Mouse (Mus musculus) heart, embryonic 15.5 days (tissue): ENCODE results near the gene Rasa2. TPM values are rescaled to one million over a fixed set of nuclear protein-coding genes. Genes with fewer than 3 reads are reported as not detected.
"Not testable (repeated sequence)": the region's sequence is repeated elsewhere in the genome, so short reads cannot be mapped to it uniquely, and the experiment has no call there.

Source experiments
- ATAC-seq: fragments of 200-750 bp; cut with Nextera tagmentation; replicated peaks from 2 replicates; pipeline ENCODE4 v1.8.0; 2017; ENCODE audit warnings: low read depth, moderate TSS enrichment; ENCODE audit not compliant: insufficient number of reproducible peaks, insufficient read depth, low FRiP score
- H3K27ac ChIP-seq: fragments of 300-500 bp; sonication (generic); 2 replicates; pipeline ENCODE4 v1.5.1; 2015; ENCODE audit warnings: mild to moderate bottlenecking, inconsistent platforms
- H3K27me3 ChIP-seq: fragments of 300-500 bp; sonication (generic); 2 replicates; pipeline ENCODE4 v1.6.1; 2015; ENCODE audit warnings: inconsistent platforms
- H3K36me3 ChIP-seq: fragments of 300-500 bp; sonication (generic); 2 replicates; pipeline ENCODE4 v1.6.1; 2015; ENCODE audit warnings: mild to moderate bottlenecking, inconsistent platforms
- H3K4me1 ChIP-seq: fragments of 300-500 bp; sonication (generic); replicated peaks from 2 replicates; pipeline ENCODE4 v1.6.1; 2015; ENCODE audit warnings: inconsistent platforms
- H3K4me2 ChIP-seq: fragments of 300-500 bp; sonication (generic); 2 replicates; pipeline ENCODE4 v1.6.1; 2015; ENCODE audit warnings: inconsistent platforms, mild to moderate bottlenecking, moderate library complexity
- H3K4me3 ChIP-seq: fragments of 300-500 bp; sonication (generic); 2 replicates; pipeline ENCODE4 v1.5.1; 2015; ENCODE audit warnings: mild to moderate bottlenecking, inconsistent platforms
- H3K9ac ChIP-seq: fragments of 300-500 bp; sonication (generic); 2 replicates; pipeline ENCODE4 v1.6.1; 2015; ENCODE audit warnings: mild to moderate bottlenecking, inconsistent platforms
- H3K9me3 ChIP-seq: fragments of 300-500 bp; sonication (generic); replicated peaks from 2 replicates; pipeline ENCODE4 v1.6.1; 2016; ENCODE audit warnings: inconsistent platforms
- WGBS: fragments of 180-500 bp; shearing (Covaris S2); methylation state at CpG from one replicate; pipeline ENCODE4 v1.1.7; 2015; ENCODE audit warnings: mixed read lengths; 5-methylcytosine and 5-hydroxymethylcytosine counted together
- polyA plus RNA-seq: library from polyadenylated mRNA; unstranded; fragments of >200 nt; fragmentation: Nextera tagmentation; extraction: Ambion mirVana; gene quantifications from 2 replicates; pipeline ENCODE4 v1.2.1, GENCODE M21; 2015

Rasa2 gene
- polyA plus RNA-seq, 1 experiment from 2014 or later: 13.1 TPM

DNA sequence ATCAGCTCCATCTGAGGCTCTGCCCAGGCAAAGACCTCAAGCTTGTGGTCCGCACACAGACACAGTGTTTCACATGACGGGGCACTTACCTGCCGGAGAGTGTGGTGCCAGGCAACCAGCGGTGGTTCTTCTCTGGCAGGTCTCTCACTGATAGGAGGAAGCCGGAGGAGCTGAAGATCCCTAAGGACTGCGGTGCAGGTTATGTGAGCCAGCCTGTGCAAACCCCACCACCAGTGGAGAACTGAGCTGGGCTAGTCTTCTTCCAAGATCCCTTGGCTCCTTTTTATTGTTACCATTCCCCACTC lies 93.8 kb downstream of the Rasa2 start:
- peak overlapping the region; percentile 73; the same call in 1 of the 2 replicates for H3K27ac ChIP-seq
- 92% methylated on average over 6 of the region's 6 CpGs for WGBS
- H3K27me3 ChIP-seq: no peaks in the 10 kb centered on the region
- H3K9ac ChIP-seq: no peak overlapping the region
- ATAC-seq: no peak
- no peak overlapping the region for H3K4me3 ChIP-seq
- H3K9me3 ChIP-seq: no peaks in the 10 kb centered on the region
- H3K4me1 ChIP-seq: peaks cover 13% of the 10 kb centered on the region
- H3K4me2 ChIP-seq: peak overlapping the region; percentile 86
- peaks cover 10% of the 10 kb centered on the region; the same call in 1 of the 2 replicates for H3K36me3 ChIP-seq

DNA sequence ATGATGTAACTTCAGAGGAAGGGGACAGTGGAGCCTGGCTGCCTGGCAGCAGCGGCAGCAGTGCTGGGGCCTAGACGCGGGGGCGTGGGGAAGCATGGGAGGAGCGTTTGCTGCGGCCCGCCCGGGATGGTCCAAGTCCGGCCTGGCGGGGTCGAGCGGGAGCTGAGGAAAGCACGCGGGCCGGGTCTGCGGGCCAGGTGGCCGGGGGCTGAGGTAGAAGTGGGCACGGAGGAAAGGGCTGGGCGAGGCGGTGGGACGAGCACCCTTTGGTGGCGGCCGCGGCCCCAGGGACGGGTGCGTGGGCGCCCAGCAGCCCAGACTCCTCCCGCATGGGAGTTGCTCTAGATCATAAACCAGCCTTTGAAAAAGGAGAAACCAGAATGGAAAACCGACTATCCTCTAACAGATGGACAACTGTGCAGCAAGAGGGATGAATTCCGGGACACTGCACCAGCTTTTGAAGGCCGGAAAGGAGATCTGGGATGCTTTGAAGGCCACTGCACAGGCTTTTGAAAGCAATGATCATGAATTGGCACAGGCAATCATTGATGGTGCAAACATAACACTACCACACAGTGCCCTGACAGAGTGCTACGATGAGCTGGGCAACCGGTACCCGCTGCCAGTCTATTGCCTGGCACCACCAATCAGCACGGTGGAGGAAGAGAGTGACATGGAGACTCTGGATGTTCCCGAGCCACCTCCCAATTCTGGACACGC lies 94.4 kb downstream of the Rasa2 start:
- H3K27ac ChIP-seq: peak overlapping the region; percentile 73
- peak; percentile 76; the same call in 1 of the 2 replicates for ATAC-seq
- peaks cover 13% of the 10 kb centered on the region for H3K4me1 ChIP-seq
- H3K9ac ChIP-seq: peak overlapping the region; percentile 67
- peak overlapping the region; percentile 59 for H3K4me3 ChIP-seq
- no peaks in the 10 kb centered on the region for H3K9me3 ChIP-seq
- no peaks in the 10 kb centered on the region for H3K27me3 ChIP-seq
- peak overlapping the region; percentile 86 for H3K4me2 ChIP-seq
- H3K36me3 ChIP-seq: peaks cover 9% of the 10 kb centered on the region; the same call in 1 of the 2 replicates
- WGBS: 20% methylated on average over 37 of the region's 37 CpGs

DNA sequence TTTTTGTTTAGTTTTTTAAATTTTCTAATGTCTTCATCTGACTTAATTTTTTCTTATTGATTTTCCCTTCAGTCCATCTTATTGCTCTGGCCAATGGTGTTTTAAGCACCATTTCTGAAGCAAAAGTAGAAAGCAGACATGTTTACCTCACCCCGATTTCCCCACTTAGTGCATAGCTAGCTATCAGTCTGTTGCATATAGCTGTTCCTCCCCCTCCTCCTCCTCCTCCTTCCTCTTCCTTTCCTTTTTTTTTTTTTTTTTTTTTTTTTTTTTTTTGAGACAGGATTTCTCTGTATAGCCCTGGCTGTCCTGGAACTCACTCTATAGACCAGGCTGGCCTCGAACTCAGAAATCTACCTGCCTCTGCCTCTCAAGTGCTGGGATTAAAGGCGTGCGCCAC lies 95.3 kb downstream of the Rasa2 start:
- ATAC-seq, H3K4me2 ChIP-seq: not testable (repeated sequence)
- 82% methylated on average over 4 of the region's 4 CpGs for WGBS

DNA sequence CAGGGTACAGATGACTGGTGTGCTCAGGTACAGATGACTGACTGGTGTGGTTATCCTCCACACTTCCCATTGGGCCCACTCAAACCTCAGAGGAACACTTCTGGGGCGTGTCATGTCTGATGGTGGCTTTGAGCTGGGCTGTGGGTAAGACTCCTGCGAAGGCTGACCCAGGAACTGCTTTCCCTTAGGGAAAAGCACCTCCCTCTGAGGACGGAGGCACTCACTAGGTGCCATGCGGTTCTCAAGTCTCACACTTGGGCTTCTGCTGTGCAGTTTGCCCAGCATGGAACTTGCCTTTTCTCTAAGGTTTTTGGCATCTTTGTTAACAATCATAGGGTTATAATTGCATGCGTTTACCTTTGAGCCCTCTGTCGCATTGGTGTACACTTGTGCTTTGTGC lies 96.0 kb downstream of the Rasa2 start:
- Histone ChIP-seq H3K27ac (no peak overlapping the region), H3K9me3 (no peaks in the 10 kb centered on the region), H3K27me3 (no peaks in the 10 kb centered on the region), H3K9ac (no peak overlapping the region), H3K4me2 (no peak overlapping the region), H3K4me3 (no peak overlapping the region), H3K4me1 (peaks cover 13% of the 10 kb centered on the region), H3K36me3 (no peaks in the 10 kb centered on the region)
- 87% methylated on average over 6 of the region's 6 CpGs for WGBS
- ATAC-seq: no peak

More for the DNA sequence above, 95.3 kb downstream of the Rasa2 start:
- not testable (repeated sequence) for H3K36me3 ChIP-seq, H3K27ac ChIP-seq, H3K27me3 ChIP-seq, H3K4me3 ChIP-seq, H3K9me3 ChIP-seq, H3K9ac ChIP-seq
- H3K4me1 ChIP-seq: peaks cover 13% of the 10 kb centered on the region

DNA sequence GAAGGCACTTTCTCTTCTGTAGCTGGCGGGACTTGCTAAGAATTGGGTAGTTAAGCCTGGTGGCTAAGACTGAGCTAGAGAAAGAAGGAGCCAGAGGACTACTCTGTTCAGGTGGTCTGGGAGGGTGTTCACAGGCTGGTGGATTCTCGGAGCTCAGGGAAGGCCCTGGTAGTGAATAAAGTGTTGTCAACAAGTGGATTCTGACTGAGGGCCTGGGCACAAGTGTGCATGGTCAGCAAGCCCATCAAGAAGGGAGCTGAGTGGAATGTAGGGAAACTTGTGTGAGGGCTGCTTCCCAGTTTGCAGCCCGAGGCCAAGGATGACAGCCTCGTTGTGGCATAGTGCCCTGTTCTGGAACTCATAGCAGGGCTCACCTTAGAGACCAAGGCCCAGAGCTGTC lies 97.2 kb downstream of the Rasa2 start:
- WGBS: 82% methylated on average over 4 of the region's 4 CpGs
- no peak for ATAC-seq
- Histone ChIP-seq H3K4me1 (peaks cover 13% of the 10 kb centered on the region), H3K27me3 (no peaks in the 10 kb centered on the region), H3K9me3 (no peaks in the 10 kb centered on the region), H3K27ac (no peak overlapping the region), H3K4me2 (no peak overlapping the region), H3K36me3 (no peaks in the 10 kb centered on the region), H3K4me3 (no peak overlapping the region), H3K9ac (no peak overlapping the region)

DNA sequence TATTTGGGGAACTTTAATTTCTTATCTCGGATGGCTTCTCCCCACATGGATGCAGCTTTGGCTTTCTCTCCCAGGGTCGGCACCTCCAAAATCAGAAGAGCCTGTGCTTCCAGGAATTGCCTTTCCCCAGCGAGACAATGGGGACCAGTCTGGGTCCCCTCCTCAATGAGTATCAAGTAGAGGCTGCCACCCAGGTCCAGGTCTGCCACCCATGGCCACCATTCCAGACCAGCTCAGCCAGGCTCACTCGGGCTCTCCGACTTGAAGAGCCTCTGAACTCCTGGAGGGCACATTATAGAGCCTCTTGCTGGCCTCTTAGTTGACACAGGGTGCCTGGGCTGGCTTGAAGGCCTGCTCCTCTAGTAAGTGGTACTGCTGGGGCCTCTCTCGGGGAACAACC lies 97.9 kb downstream of the Rasa2 start:
- Histone ChIP-seq H3K4me2 (no peak overlapping the region), H3K27ac (no peak overlapping the region), H3K9me3 (no peaks in the 10 kb centered on the region), H3K27me3 (no peaks in the 10 kb centered on the region), H3K4me1 (peaks cover 11% of the 10 kb centered on the region), H3K9ac (no peak overlapping the region), H3K4me3 (no peak overlapping the region), H3K36me3 (no peaks in the 10 kb centered on the region)
- no peak for ATAC-seq
- 79% methylated on average over 6 of the region's 6 CpGs for WGBS

DNA sequence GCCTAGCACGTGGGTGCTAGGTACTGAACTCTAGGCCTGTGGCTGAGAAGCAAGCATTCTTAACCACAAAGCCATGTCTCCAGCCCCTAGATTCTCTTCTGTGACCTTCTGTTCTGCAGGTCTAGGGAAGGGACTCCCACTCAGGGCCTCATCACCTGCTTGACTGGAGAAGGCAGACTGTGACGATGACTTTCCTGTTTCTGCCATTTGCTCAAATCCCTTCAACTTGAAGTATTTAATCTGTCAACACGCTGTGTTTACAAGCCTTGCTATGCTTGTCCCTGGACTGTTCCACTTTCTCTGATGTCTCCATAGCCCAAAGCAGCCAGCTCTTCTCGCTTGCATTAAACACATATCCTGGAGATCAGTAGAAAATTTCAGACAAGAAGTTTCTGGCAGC lies 98.9 kb downstream of the Rasa2 start:
- Histone ChIP-seq H3K27me3 (no peaks in the 10 kb centered on the region), H3K4me3 (no peak overlapping the region), H3K36me3 (no peaks in the 10 kb centered on the region), H3K27ac (no peak overlapping the region), H3K4me2 (no peak overlapping the region), H3K4me1 (peaks cover 10% of the 10 kb centered on the region), H3K9me3 (no peaks in the 10 kb centered on the region), H3K9ac (no peak overlapping the region)
- no peak for ATAC-seq
- 65% methylated on average over 4 of the region's 4 CpGs for WGBS

DNA sequence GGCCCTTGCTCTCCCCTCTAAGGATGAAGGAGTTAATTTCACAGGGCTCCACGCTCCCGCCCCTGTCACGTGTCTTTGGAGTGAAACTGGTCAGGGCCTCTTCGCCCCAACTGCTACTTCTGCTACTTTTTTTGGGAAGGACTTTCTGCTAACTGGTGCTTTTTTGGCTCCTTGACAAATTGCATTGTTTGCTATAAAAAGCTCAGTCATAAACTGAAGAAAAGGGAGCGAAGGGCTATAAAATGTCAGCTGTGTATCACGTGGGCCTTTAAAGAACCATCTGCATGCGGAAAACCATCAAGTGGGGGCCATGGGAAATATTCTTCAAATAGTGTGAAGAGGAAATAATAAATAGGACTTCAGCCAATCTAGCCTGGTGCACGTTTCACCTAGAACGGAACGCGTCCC lies 100.7 kb downstream of the Rasa2 start:
- Histone ChIP-seq H3K27me3 (no peaks in the 10 kb centered on the region), H3K9ac (no peak overlapping the region), H3K4me3 (no peak overlapping the region), H3K4me1 (no peaks in the 10 kb centered on the region), H3K36me3 (no peaks in the 10 kb centered on the region), H3K27ac (no peak overlapping the region), H3K4me2 (no peak overlapping the region), H3K9me3 (no peaks in the 10 kb centered on the region)
- WGBS: 51% methylated on average over 11 of the region's 11 CpGs
- no peak for ATAC-seq

DNA sequence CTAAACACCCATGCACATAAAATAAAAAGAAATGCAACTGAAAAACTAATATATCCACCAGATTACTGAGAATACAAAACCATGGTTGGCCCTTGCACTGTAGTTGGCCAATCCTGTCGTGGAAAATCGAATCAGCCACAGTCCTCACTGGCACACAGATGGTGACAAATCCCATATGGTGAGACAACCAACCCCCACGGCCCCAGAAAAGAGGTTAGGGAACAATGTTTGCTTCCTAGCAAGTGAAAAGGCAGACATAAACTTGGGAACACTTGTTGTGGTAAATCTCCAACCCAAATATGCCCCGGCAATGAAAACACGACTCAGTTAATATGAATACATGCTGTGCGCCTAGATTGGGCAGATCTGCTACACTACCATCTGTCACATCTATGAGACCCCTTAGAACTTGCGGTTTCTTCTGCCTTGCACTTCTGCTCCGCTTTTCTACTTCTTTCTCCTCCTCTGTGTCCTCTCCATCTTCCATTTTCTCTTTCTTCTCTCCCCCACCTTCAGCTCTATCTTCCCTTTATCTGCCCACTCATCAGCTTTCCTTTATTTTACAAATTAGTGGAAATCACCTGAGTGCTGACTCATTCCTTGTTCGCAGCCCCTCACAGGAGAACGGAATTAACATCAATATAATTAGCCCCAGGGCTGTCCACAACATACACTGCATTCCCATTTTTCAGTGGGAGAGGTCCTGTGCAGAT lies 101.3 kb downstream of the Rasa2 start:
- ATAC-seq: no peak
- WGBS: 72% methylated on average over 10 of the region's 10 CpGs
- no peak overlapping the region for H3K9ac ChIP-seq
- no peaks in the 10 kb centered on the region for H3K4me1 ChIP-seq
- no peak overlapping the region for H3K27ac ChIP-seq
- no peak overlapping the region for H3K4me3 ChIP-seq
- H3K27me3 ChIP-seq: no peaks in the 10 kb centered on the region
- no peaks in the 10 kb centered on the region for H3K9me3 ChIP-seq
- H3K36me3 ChIP-seq: no peaks in the 10 kb centered on the region
- H3K4me2 ChIP-seq: no peak overlapping the region

DNA sequence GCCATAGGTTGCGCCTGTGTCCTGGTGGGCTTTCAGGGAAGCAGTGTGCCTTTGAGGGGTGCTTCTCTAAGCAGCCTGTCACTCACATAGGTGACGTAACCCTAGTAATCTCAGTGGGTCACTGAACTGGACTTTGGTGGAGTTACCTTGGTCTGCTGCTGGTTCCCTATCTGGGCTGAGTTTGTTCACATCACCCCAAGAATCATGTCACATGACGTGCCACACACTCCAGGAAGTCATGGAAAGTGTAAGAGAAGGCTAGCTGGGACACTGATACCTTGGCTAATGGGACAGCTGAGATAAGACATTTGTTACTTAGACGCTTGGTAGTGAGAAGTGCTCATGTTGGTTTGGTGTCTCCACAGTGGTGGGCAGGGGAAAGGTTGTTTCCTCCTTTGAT lies 105.4 kb downstream of the Rasa2 start:
- Histone ChIP-seq H3K9ac (no peak overlapping the region), H3K4me1 (no peaks in the 10 kb centered on the region), H3K4me2 (no peak overlapping the region), H3K27me3 (no peaks in the 10 kb centered on the region), H3K27ac (no peak overlapping the region), H3K4me3 (no peak overlapping the region), H3K36me3 (no peaks in the 10 kb centered on the region), H3K9me3 (no peaks in the 10 kb centered on the region)
- no peak for ATAC-seq
- 76% methylated on average over 4 of the region's 4 CpGs for WGBS

DNA sequence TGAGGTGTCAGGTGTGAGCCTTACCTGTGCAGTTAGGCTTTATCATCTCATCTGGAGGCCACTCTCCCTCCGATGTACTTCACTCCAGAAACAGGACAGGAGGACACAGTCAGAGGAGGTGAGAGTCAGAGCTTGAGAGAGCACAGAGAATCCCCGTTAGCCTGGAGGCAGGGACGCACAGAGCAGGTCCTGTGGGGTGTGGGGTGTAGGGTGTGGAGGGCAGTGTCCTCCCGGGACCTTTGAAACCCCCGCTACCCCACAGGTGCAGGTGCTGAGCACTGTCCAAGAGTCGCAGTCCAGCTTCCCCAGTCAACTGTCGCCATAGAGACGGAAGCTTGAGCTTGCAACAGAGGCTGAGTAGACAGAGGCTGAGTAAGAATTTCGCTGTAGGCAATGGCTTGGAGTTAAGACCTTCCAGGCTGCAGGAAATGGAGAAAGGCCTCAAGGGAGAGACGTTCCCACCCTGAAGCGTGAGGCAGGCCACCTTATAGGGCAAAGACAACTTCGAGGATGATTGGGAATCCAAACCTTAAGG lies 106.4 kb downstream of the Rasa2 start, which contains the start of gene Gm28729:
Gene Gm28729, minus strand, starts transcription at position 293 of the 535 bp plus-strand sequence.
- H3K4me1 ChIP-seq: no peaks in the 10 kb centered on the region
- no peak within 1 kb of the TSS for H3K27ac ChIP-seq
- H3K9me3 ChIP-seq: no peaks in the 10 kb centered on the region
- 56% methylated on average over 12 of the region's 12 CpGs for WGBS
- H3K27me3 ChIP-seq: no peaks in the 10 kb centered on the region
- no peak within 1 kb of the TSS for H3K9ac ChIP-seq
- no peaks in the 10 kb centered on the region for H3K36me3 ChIP-seq
- no peak within 1 kb of the TSS for H3K4me3 ChIP-seq
- no peak for ATAC-seq
- no peak within 1 kb of the TSS for H3K4me2 ChIP-seq
